Mouse (Mus musculus) activated CD4-positive, CD25-positive, alpha-beta regulatory T cell, adult 9 weeks (primary cell): Measurements from ENCODE around the gene Guf1. TPM values are rescaled to one million over a fixed set of nuclear protein-coding genes. Genes with fewer than 3 reads are reported as not detected.

Experiments used
- polyA plus RNA-seq: library from polyadenylated mRNA; unstranded; fragments of 100-300 nt; shearing (Covaris generic); gene quantifications from one replicate; pipeline ENCODE4 v1.2.1, GENCODE M21; 2017

Guf1 gene
- 5.4 TPM for polyA plus RNA-seq

DNA sequence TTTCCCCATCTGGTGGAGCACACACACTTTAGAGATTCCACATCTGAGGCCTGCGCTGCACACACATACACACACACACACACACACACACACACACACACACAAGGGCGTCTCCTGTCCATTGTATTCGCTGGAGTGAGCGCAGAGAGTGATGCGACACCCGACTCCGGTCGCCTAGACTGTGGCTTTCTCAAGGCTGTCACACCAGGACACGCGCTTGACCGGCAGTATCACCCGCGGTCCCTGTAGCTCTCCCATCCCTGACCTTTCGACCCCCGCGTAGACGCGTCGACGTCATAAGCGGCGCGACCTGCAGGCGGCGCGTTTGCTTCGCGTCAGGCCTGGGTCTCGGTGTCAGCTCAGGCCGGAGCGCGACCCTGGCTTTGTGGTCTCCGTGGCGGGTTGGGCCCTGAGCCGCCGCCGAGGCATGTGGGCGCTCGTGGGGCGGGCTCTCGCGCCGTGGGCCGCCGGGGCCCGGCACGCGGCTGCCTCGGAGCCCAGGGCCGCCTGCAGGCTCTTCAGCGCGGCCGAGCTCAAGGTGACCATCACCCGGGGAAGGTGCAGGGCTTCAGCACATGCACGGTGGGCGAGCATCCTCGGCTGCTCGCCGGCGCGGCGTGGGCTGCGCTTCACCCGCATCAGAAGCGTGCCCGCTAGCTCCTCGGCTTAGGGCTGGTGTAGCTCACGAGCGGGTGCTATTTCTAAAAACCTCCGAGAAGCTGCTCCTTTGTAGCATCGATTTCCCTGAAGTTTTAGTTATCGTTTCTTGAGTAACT is at the start of gene Guf1:
Guf1 (plus strand) TSS at position 296 of the 776 bp plus-strand sequence.

DNA sequence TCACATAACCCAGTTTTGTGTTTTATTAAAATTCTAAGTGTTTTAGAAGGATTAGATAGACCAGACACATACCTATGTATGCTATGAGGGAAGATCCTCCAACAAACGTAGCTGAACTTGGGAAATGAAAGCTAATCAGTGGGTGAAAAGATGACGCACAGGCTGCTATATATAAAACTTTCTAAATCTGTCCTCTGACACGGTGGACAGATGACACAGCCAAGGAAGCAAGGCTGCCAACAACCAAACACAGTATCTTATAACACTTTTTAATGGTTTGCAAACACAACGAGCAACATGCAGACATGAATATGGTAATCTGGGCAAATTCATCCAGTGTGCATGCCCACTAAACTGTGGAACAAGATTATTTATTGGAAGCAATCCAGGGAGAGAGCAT is 14.2 kb upstream of the Guf1 start, which contains the start of gene Yipf7:
Yipf7 (minus strand) TSS at position 160 of the 400 bp plus-strand sequence.

GRCm38 (mm10) chr5:69591640-69592461 is 35.1 kb downstream of the Guf1 start, which contains the start of gene Gnpda2:
TSS of gene Gnpda2 (minus strand) at chr5:69592340.

Other genes starting within 250 kb of the Guf1 start
- not detected for gene Kctd8, start 215.2 kb upstream of the Guf1 start, polyA plus RNA-seq
- not detected for gene Yipf7, start 14.3 kb upstream of the Guf1 start, polyA plus RNA-seq
- 77.4 TPM for gene Gnpda2, start 35.4 kb downstream of the Guf1 start, polyA plus RNA-seq